Mouse (Mus musculus): ENCODE data around the gene Cnep1r1. TPM values are rescaled to one million over a fixed set of nuclear protein-coding genes. Genes with fewer than 3 reads are reported as not detected.
A peak's percentile ranks its signal among the peaks of the same experiment; 100 is the strongest.

Cnep1r1 gene
- polyA plus RNA-seq, 1 experiment from 2014 or later: 31.0 TPM

DNA sequence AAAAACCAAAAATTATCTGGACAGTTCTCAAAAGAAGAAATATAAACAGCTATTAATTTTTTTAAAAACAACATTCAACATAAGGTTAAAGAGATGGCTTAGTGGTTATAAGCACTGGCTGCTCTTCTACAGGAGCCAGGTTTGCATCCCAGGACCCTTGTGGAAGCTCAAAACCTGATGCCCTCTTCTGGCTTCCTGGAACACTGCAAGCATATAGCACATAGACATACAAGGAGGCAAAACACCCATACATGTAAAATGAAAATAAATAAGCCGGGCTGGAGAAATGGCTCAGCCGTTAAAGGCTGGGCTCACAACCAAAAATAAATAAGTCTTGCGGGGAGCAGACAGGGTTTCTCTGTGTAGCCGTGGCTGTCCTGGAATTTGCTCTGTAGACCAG lies 9.3 kb upstream of the Cnep1r1 start:
- H3K9ac ChIP-seq (ENCODE audit: low read depth, low read length): no peak overlapping the region

GRCm38 (mm10) chr8:88119076-88119475 lies 507 bp downstream of the Cnep1r1 start:
- peaks cover 9% of the 10 kb centered on the region; the same call in 1 of the 2 replicates for H3K27me3 ChIP-seq (replicated peaks; ENCODE audit: control insufficient read depth, insufficient read depth, low read length)
- peaks cover 8% of the 10 kb centered on the region; the same call in 1 of the 2 replicates for H3K36me3 ChIP-seq (ENCODE audit: control insufficient read depth, insufficient read depth)
- H3K27ac ChIP-seq (ENCODE audit: low read depth, low read length): peak overlapping the region; percentile 60
- peak overlapping the region; percentile 66 for H3K4me2 ChIP-seq (replicated peaks; ENCODE audit: low read depth)
- no peak for TF ChIP-seq CTCF (IDR thresholded peaks at IDR 0.05; ENCODE audit: low read depth)
- WGBS: under 1% methylated on average over 11 of the region's 11 CpGs
- H3K4me3 ChIP-seq (ENCODE audit: low read depth, low read length): peak overlapping the region; percentile 91
- no peak for ATAC-seq
- H3K9ac ChIP-seq (ENCODE audit: low read depth, low read length): peak overlapping the region; percentile 76
- H3K9me3 ChIP-seq (ENCODE audit: control insufficient read depth): no peaks in the 10 kb centered on the region
- no peaks in the 10 kb centered on the region for H3K4me1 ChIP-seq (replicated peaks; ENCODE audit: control insufficient read depth, insufficient read depth, low read length)

More for the DNA sequence above, 9.3 kb upstream of the Cnep1r1 start:
- peak; percentile 22; the same call in 1 of the 2 replicates for TF ChIP-seq CTCF (IDR thresholded peaks at IDR 0.05; ENCODE audit: low read depth)
- Histone ChIP-seq H3K36me3 (ENCODE audit: control insufficient read depth, insufficient read depth) (no peaks in the 10 kb centered on the region), H3K9me3 (ENCODE audit: control insufficient read depth) (no peaks in the 10 kb centered on the region), H3K4me2 (replicated peaks; ENCODE audit: low read depth) (no peak overlapping the region), H3K27me3 (replicated peaks; ENCODE audit: control insufficient read depth, insufficient read depth, low read length) (peaks cover 14% of the 10 kb centered on the region; the same call in 1 of the 2 replicates), H3K4me1 (replicated peaks; ENCODE audit: control insufficient read depth, insufficient read depth, low read length) (no peaks in the 10 kb centered on the region), H3K4me3 (ENCODE audit: low read depth, low read length) (no peak overlapping the region), H3K27ac (ENCODE audit: low read depth, low read length) (no peak overlapping the region)
- no peak for ATAC-seq
- 94% methylated on average over 4 of the region's 4 CpGs for WGBS

GRCm38 (mm10) chr8:88124850-88125249 lies 6.3 kb downstream of the Cnep1r1 start:
- H3K4me1 ChIP-seq (replicated peaks; ENCODE audit: control insufficient read depth, insufficient read depth, low read length): no peaks in the 10 kb centered on the region
- H3K36me3 ChIP-seq (ENCODE audit: control insufficient read depth, insufficient read depth): peaks cover 18% of the 10 kb centered on the region; the same call in 1 of the 2 replicates
- no peak overlapping the region for H3K9ac ChIP-seq (ENCODE audit: low read depth, low read length)
- no peaks in the 10 kb centered on the region for H3K9me3 ChIP-seq (ENCODE audit: control insufficient read depth)
- H3K27me3 ChIP-seq (replicated peaks; ENCODE audit: control insufficient read depth, insufficient read depth, low read length): no peaks in the 10 kb centered on the region
- no peak overlapping the region for H3K27ac ChIP-seq (ENCODE audit: low read depth, low read length)
- no peak overlapping the region for H3K4me3 ChIP-seq (ENCODE audit: low read depth, low read length)
- ATAC-seq: no peak
- TF ChIP-seq CTCF (IDR thresholded peaks at IDR 0.05; ENCODE audit: low read depth): no peak
- 90% methylated on average over 2 of the region's 2 CpGs for WGBS
- no peak overlapping the region for H3K4me2 ChIP-seq (replicated peaks; ENCODE audit: low read depth)

DNA sequence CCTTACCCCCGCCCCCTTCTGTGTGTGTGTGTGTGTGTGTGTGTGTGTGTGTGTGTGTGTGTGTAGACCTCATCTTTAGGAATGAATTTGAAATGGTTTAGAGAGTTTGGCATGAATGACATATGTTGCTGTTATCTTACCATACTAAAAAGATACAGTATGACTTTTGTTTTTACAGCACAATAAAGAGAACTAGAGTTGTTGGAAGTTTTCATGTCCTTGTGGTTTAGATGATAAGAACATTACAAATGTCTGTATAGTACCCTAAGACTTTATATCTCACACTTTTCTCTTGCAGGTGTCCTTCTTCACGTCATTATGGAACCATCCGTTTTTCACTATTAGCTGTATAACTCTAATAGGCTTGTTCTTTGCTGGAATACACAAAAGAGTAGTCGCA lies 10.8 kb downstream of the Cnep1r1 start:
- no peaks in the 10 kb centered on the region for H3K9me3 ChIP-seq (ENCODE audit: control insufficient read depth)
- no peaks in the 10 kb centered on the region for H3K4me1 ChIP-seq (replicated peaks; ENCODE audit: control insufficient read depth, insufficient read depth, low read length)
- no peaks in the 10 kb centered on the region for H3K27me3 ChIP-seq (replicated peaks; ENCODE audit: control insufficient read depth, insufficient read depth, low read length)
- H3K27ac ChIP-seq (ENCODE audit: low read depth, low read length): no peak overlapping the region
- H3K36me3 ChIP-seq (ENCODE audit: control insufficient read depth, insufficient read depth): peaks cover 27% of the 10 kb centered on the region
- no peak overlapping the region for H3K4me3 ChIP-seq (ENCODE audit: low read depth, low read length)
- H3K9ac ChIP-seq (ENCODE audit: low read depth, low read length): no peak overlapping the region
- ATAC-seq: no peak
- no peak for TF ChIP-seq CTCF (IDR thresholded peaks at IDR 0.05; ENCODE audit: low read depth)
- no peak overlapping the region for H3K4me2 ChIP-seq (replicated peaks; ENCODE audit: low read depth)
- WGBS: 95% methylated on average over 4 of the region's 4 CpGs

GRCm38 (mm10) chr8:88130754-88131317 lies 12.3 kb downstream of the Cnep1r1 start:
- Histone ChIP-seq H3K4me3 (ENCODE audit: low read depth, low read length) (no peak overlapping the region), H3K9ac (ENCODE audit: low read depth, low read length) (no peak overlapping the region), H3K27ac (ENCODE audit: low read depth, low read length) (no peak overlapping the region), H3K4me2 (replicated peaks; ENCODE audit: low read depth) (no peak overlapping the region), H3K36me3 (ENCODE audit: control insufficient read depth, insufficient read depth) (peaks cover 29% of the 10 kb centered on the region), H3K4me1 (replicated peaks; ENCODE audit: control insufficient read depth, insufficient read depth, low read length) (no peaks in the 10 kb centered on the region), H3K27me3 (replicated peaks; ENCODE audit: control insufficient read depth, insufficient read depth, low read length) (no peaks in the 10 kb centered on the region), H3K9me3 (ENCODE audit: control insufficient read depth) (no peaks in the 10 kb centered on the region)
- no peak for TF ChIP-seq CTCF (IDR thresholded peaks at IDR 0.05; ENCODE audit: low read depth)
- 49% methylated on average over 7 of the region's 7 CpGs for WGBS
- ATAC-seq: peak; percentile 25; the same call in 1 of the 2 replicates

DNA sequence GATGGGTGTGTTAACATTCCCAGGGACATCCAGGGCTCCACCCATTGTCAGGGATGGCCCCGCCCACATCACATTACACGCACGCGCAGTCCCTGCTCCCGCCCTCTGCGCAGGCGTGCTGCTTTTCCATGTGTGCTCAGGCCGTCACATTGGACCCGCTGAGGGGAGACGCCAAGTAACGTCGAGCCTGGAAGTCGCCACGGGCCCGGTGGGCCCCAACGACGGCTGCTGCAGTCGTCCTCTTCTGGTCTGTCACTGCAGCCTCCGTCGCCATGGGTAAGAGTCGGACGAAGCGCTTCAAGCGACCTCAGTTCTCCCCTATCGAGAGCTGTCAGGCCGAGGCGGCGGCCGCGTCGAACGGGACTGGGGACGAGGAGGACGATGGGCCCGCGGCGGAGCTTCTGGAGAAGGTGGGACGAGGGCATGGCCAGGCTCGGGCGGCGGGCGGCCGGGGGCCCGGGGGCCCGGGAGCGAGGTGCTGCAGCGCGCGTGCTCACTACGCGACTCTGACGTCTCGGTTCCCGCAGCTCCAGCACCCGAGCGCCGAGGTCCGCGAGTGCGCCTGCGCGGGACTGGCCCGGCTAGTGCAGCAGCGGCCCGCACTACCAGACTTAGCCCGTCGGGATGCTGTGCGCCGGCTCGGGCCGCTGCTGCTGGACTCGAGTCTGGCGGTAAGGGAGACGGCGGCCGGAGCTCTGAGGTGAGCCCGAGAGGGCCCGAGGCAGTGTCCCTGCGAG lies 19.3 kb downstream of the Cnep1r1 start, which contains the start of gene Heatr3:
Heatr3 (plus strand) TSS at position 108 of the 737 bp plus-strand sequence.
- peaks cover 4% of the 10 kb centered on the region; the same call in 1 of the 2 replicates for H3K4me1 ChIP-seq (replicated peaks; ENCODE audit: control insufficient read depth, insufficient read depth, low read length)
- peak; percentile 48 for TF ChIP-seq CTCF (IDR thresholded peaks at IDR 0.05; ENCODE audit: low read depth)
- H3K27me3 ChIP-seq (replicated peaks; ENCODE audit: control insufficient read depth, insufficient read depth, low read length): no peaks in the 10 kb centered on the region
- ATAC-seq: peak; percentile 97
- H3K9me3 ChIP-seq (ENCODE audit: control insufficient read depth): no peaks in the 10 kb centered on the region
- peak within 1 kb of the TSS; percentile 90 for H3K4me3 ChIP-seq (ENCODE audit: low read depth, low read length)
- peak within 1 kb of the TSS; percentile 66 for H3K9ac ChIP-seq (ENCODE audit: low read depth, low read length)
- H3K36me3 ChIP-seq (ENCODE audit: control insufficient read depth, insufficient read depth): peaks cover 29% of the 10 kb centered on the region
- peak within 1 kb of the TSS; percentile 89 for H3K4me2 ChIP-seq (replicated peaks; ENCODE audit: low read depth)
- peak within 1 kb of the TSS; percentile 87 for H3K27ac ChIP-seq (ENCODE audit: low read depth, low read length)
- under 1% methylated on average over 79 of the region's 79 CpGs for WGBS

All from intestine, postnatal 0 days (tissue).